Comparison of ENCODE assay signal across 28 mouse cellular contexts in the genomic region with DNA sequence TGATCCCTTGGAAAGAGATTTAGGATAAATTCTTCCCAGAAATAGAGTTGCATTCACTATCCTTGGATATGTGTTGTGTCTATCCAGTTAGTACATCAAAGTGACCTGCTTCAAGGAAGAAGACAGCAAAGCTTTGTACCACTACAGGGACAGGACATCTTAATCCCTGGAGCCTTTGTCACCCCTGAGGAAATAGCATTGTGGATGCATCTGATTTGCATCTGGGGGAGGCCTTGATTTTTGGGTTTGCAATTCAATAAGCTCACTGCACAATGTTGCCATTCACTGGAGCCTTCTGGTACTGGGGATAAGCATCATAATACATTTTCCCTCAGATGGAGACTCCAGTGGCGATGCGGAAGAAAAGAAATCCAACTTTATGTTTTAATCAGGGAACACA.
DNase-seq lines count a peak whose midpoint lies in the region; ATAC-seq and TF ChIP-seq lines count a peak whose summit lies in the region.
"Had no signal": no experiment of that assay in that cellular context is flagged by ENCODE, and none has a peak within 500 bp of the region (broad histone marks: within the 10 kb centered on the region; RNA-seq: fewer than 3 reads in every experiment).

No protein-coding gene starts in this region.

- no peak overlapping the region for H3K27ac ChIP-seq in forebrain, postnatal 0 days (ENCODE audit: low read depth, low read length)
- H3K27ac ChIP-seq in forebrain, embryonic 15.5 days (replicated peaks) = no peak overlapping the region
- H3K27ac ChIP-seq in hindbrain, embryonic 12.5 days = no peak overlapping the region
- H3K27ac ChIP-seq in hindbrain, embryonic 16.5 days (ENCODE audit: low read depth, low read length) = no peak overlapping the region
- no peak overlapping the region for H3K27ac ChIP-seq in midbrain, embryonic 15.5 days
- H3K27ac ChIP-seq: embryonic facial prominence, embryonic 10.5 days; hindbrain, embryonic 15.5 days; limb, embryonic 15.5 days; liver, embryonic 15.5 days; neural tube, embryonic 13.5 days had no signal

- no peak overlapping the region for H3K4me2 ChIP-seq in forebrain, postnatal 0 days (ENCODE audit: low read depth)
- H3K4me2 ChIP-seq in forebrain, embryonic 15.5 days (replicated peaks) = no peak overlapping the region
- H3K4me2 ChIP-seq in hindbrain, embryonic 12.5 days (replicated peaks) = no peak overlapping the region
- H3K4me2 ChIP-seq in hindbrain, embryonic 16.5 days (ENCODE audit: low read length) = no peak overlapping the region
- H3K4me2 ChIP-seq in midbrain, embryonic 15.5 days = no peak overlapping the region
- H3K4me2 ChIP-seq: heart, embryonic 12.5 days; hindbrain, embryonic 15.5 days; limb, embryonic 15.5 days; liver, embryonic 15.5 days; neural tube, embryonic 13.5 days had no signal

- ATAC-seq in forebrain, postnatal 0 days = peak; percentile 42; the same call in 1 of the 2 replicates
- ATAC-seq in forebrain, embryonic 15.5 days (replicated peaks) = no peak
- ATAC-seq in hindbrain, embryonic 12.5 days (ENCODE audit: low FRiP score) = peak; percentile 77
- ATAC-seq in hindbrain, embryonic 16.5 days = peak; percentile 27; the same call in 1 of the 2 replicates
- peak; percentile 75 for ATAC-seq in midbrain, embryonic 15.5 days (replicated peaks)
- ATAC-seq: intestine, embryonic 16.5 days; Patski had no signal

- H3K4me1 ChIP-seq in forebrain, postnatal 0 days (ENCODE audit: insufficient read depth) = no peaks in the 10 kb centered on the region
- H3K4me1 ChIP-seq in forebrain, embryonic 15.5 days = no peaks in the 10 kb centered on the region
- no peaks in the 10 kb centered on the region for H3K4me1 ChIP-seq in hindbrain, embryonic 12.5 days
- H3K4me1 ChIP-seq in hindbrain, embryonic 16.5 days (ENCODE audit: control insufficient read depth, insufficient read depth, low read depth, low read length) = no peaks in the 10 kb centered on the region
- H3K4me1 ChIP-seq in midbrain, embryonic 15.5 days = no peaks in the 10 kb centered on the region
- H3K4me1 ChIP-seq: embryonic facial prominence, embryonic 10.5 days; heart, embryonic 12.5 days; hindbrain, embryonic 15.5 days; limb, embryonic 15.5 days; liver, embryonic 15.5 days; neural tube, embryonic 13.5 days had no signal

- no peak for TF ChIP-seq CTCF in forebrain, postnatal 0 days (IDR thresholded peaks at IDR 0.05; ENCODE audit: low read depth)

- H3K27me3 ChIP-seq in forebrain, postnatal 0 days (ENCODE audit: insufficient read depth, low read length) = no peaks in the 10 kb centered on the region
- no peaks in the 10 kb centered on the region for H3K27me3 ChIP-seq in forebrain, embryonic 15.5 days
- H3K27me3 ChIP-seq in hindbrain, embryonic 12.5 days = no peaks in the 10 kb centered on the region
- no peaks in the 10 kb centered on the region for H3K27me3 ChIP-seq in hindbrain, embryonic 16.5 days (replicated peaks; ENCODE audit: control insufficient read depth, insufficient read depth, low read length)
- no peaks in the 10 kb centered on the region for H3K27me3 ChIP-seq in midbrain, embryonic 15.5 days (replicated peaks)
- H3K27me3 ChIP-seq: CH12.LX; heart, embryonic 12.5 days; hindbrain, embryonic 15.5 days; limb, embryonic 15.5 days; liver, embryonic 15.5 days; neural tube, embryonic 13.5 days; Patski had no signal

- no peak for DNase-seq in forebrain, postnatal 0 days
- no peak for DNase-seq in layer of hippocampus, postnatal 14 days (ENCODE audit: low spot score in 2 of 2)
- no peak for DNase-seq in thymus, postnatal 14 days
- DNase-seq: adrenal gland, postnatal 36 days; B cell, adult 2 months; cerebellum, adult 11-12 months; cerebellum, postnatal 25 days; gastrocnemius, postnatal 14 days; heart, adult 11 months; heart, postnatal 10 days; left cerebral cortex, postnatal 4 days; lung, postnatal 4 days; retina, postnatal 1 day had no signal

- no peak overlapping the region for H3K9ac ChIP-seq in forebrain, postnatal 0 days
- H3K9ac ChIP-seq in forebrain, embryonic 15.5 days (replicated peaks) = no peak overlapping the region
- no peak overlapping the region for H3K9ac ChIP-seq in hindbrain, embryonic 12.5 days
- H3K9ac ChIP-seq in hindbrain, embryonic 16.5 days (ENCODE audit: low read depth, low read length) = no peak overlapping the region
- no peak overlapping the region for H3K9ac ChIP-seq in midbrain, embryonic 15.5 days
- H3K9ac ChIP-seq: heart, embryonic 12.5 days; hindbrain, embryonic 15.5 days; limb, embryonic 15.5 days; liver, embryonic 15.5 days; neural tube, embryonic 13.5 days had no signal

- WGBS in forebrain, postnatal 0 days = 44% methylated on average over 2 of the region's 2 CpGs
- WGBS in forebrain, embryonic 15.5 days = 46% methylated on average over 2 of the region's 2 CpGs
- WGBS in hindbrain, embryonic 12.5 days = 55% methylated on average over 2 of the region's 2 CpGs
- 55% methylated on average over 2 of the region's 2 CpGs for WGBS in hindbrain, embryonic 16.5 days
- 25% methylated on average over 2 of the region's 2 CpGs for WGBS in midbrain, embryonic 15.5 days

- no peaks in the 10 kb centered on the region for H3K36me3 ChIP-seq in forebrain, postnatal 0 days (ENCODE audit: insufficient read depth)
- no peaks in the 10 kb centered on the region for H3K36me3 ChIP-seq in forebrain, embryonic 15.5 days
- no peaks in the 10 kb centered on the region for H3K36me3 ChIP-seq in hindbrain, embryonic 12.5 days
- no peaks in the 10 kb centered on the region for H3K36me3 ChIP-seq in hindbrain, embryonic 16.5 days (ENCODE audit: control insufficient read depth, insufficient read depth, low read length)
- H3K36me3 ChIP-seq in midbrain, embryonic 15.5 days (replicated peaks) = no peaks in the 10 kb centered on the region
- H3K36me3 ChIP-seq: embryonic facial prominence, embryonic 10.5 days; G1E; heart, embryonic 12.5 days; hindbrain, embryonic 15.5 days; limb, embryonic 15.5 days; liver, embryonic 15.5 days; neural tube, embryonic 13.5 days had no signal

- no peak overlapping the region for H3K4me3 ChIP-seq in forebrain, postnatal 0 days (ENCODE audit: low read depth, low read length)
- no peak overlapping the region for H3K4me3 ChIP-seq in forebrain, embryonic 15.5 days
- H3K4me3 ChIP-seq in hindbrain, embryonic 12.5 days = no peak overlapping the region
- H3K4me3 ChIP-seq in hindbrain, embryonic 16.5 days (ENCODE audit: low read length) = no peak overlapping the region
- H3K4me3 ChIP-seq in midbrain, embryonic 15.5 days = no peak overlapping the region
- H3K4me3 ChIP-seq: embryonic facial prominence, embryonic 10.5 days; heart, embryonic 12.5 days; hindbrain, embryonic 15.5 days; limb, embryonic 15.5 days; liver, embryonic 15.5 days; myocyte; neural tube, embryonic 13.5 days had no signal

- H3K9me3 ChIP-seq in forebrain, postnatal 0 days (ENCODE audit: low read length) = no peaks in the 10 kb centered on the region
- H3K9me3 ChIP-seq in forebrain, embryonic 15.5 days = no peaks in the 10 kb centered on the region
- H3K9me3 ChIP-seq in hindbrain, embryonic 12.5 days (replicated peaks) = no peaks in the 10 kb centered on the region
- H3K9me3 ChIP-seq in hindbrain, embryonic 16.5 days (ENCODE audit: control insufficient read depth, low read length) = no peaks in the 10 kb centered on the region
- H3K9me3 ChIP-seq in midbrain, embryonic 15.5 days = no peaks in the 10 kb centered on the region
- H3K9me3 ChIP-seq: embryonic facial prominence, embryonic 10.5 days; heart, embryonic 12.5 days; hindbrain, embryonic 15.5 days; limb, embryonic 15.5 days; liver, embryonic 15.5 days; neural tube, embryonic 13.5 days had no signal
